Mouse (Mus musculus) adrenal gland, adult 18-20 months (tissue): Measurements from ENCODE around the gene Pcsk4. TPM values are rescaled to one million over a fixed set of nuclear protein-coding genes. Genes with fewer than 3 reads are reported as not detected.

ENCODE experiments used
- DNase-seq, 2 experiments: peaks; one replicate each; pipeline ENCODE4 v3.0.0; 2021 to 2022; ENCODE audit warnings: low spot score in 2 of 2
- long read RNA-seq, 2 experiments: library from polyadenylated mRNA; stranded (forward); transcript quantifications; one replicate each; pipeline ENCODE4 v2.0.0; 2021
- total RNA-seq, 2 experiments: library from RNA; stranded (reverse); gene quantifications; 1 replicate in 1 of 2; 2 replicates in 1 of 2; pipeline ENCODE4 v1.2.3; 2021

Gene Pcsk4
- 1 to 10 TPM; 1.6 to 3.1 TPM for total RNA-seq
- long read RNA-seq, experiment 1, partial matches to known transcripts, result 0 of 2 reads
- long read RNA-seq, experiment 1, other reads (novel, unspliced or antisense), result 2 of 2 reads
- long read RNA-seq, experiment 2, partial matches to known transcripts, result 0 of 2 reads
- long read RNA-seq, experiment 2, other reads (novel, unspliced or antisense), result 2 of 2 reads

- DNase-seq, result peak; percentile 87 to 88
Measured at GRCm38 (mm10) chr10:80329273-80330081, at the start of gene Pcsk4, which contains the start of gene Reep6. Gene Pcsk4 (minus strand): TSS chr10:80329498. Gene Reep6 (plus strand): TSS chr10:80329953.

GRCm38 (mm10) chr10:80377716-80378115 lies 48.4 kb upstream of the Pcsk4 start:
- DNase-seq, result peak in 1 of 2 experiments; percentile 52

- DNase-seq, result peak; percentile 90 to 92
Measured at GRCm38 (mm10) chr10:80376160-80376559, 46.9 kb upstream of the Pcsk4 start.

DNA sequence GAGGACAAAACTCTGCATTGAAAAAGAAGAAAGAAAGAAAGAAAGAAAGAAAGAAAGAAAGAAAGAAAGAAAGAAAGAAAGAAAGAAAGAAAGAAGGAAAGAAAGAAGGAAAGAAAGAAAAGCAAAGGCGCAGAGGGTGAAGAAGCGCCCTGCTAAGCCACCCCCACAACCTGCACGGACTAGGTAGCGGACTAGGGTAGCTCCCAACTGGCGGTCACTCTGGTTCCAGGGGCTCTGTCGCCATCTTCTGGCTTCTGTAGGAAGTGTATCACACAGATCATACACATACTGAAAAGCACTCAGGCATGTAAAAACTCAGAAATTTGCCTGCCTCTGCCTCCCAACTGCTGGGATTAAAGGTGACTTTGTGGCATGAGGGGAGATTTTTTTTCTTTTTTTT lies 44.8 kb upstream of the Pcsk4 start:
- DNase-seq, result peak; percentile 70 to 76

DNA sequence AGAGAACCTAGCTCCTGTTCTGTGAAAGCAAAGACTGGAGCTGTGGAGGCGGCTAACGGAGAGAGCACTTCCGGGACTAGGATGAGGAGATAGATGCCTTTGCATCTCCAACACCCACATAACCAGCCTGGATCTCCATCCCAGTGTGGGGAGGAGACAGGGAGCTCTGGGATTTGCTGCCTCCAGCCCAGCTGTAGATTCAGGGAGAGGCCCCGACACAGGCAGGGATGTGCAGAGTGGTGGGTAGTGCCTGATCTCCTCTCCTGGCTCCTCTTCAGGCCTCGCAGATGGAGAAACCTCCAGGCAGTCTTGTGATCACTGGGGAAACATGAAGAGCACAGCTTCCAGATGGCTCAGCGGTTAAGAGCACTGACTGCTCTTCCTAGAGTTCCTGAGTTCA lies 43.4 kb upstream of the Pcsk4 start:
- no peak for DNase-seq

DNA sequence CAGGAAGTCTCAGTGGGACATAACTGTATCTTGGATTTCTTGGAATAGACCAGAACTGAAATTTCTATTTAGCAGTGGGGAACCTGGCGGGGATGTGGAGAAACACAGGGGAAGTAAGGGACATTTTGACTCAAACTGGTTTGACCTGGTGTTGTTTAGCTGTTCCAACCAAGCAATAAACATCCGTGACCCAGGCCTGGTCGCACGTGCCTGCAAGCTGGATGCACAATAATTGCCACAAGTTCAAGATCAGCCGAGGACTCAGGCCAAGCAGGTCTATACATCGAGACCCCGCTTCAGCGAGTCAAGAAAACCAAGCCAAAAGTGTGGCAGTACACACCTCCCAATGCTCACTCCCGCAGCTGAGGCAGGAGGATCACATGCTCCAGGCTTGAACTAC lies 42.7 kb upstream of the Pcsk4 start:
- no peak for DNase-seq

GRCm38 (mm10) chr10:80371411-80371966 lies 42.2 kb upstream of the Pcsk4 start:
- DNase-seq, result no peak

- DNase-seq, result no peak
Measured at GRCm38 (mm10) chr10:80369995-80370747, 40.9 kb upstream of the Pcsk4 start.

- no peak for DNase-seq
Measured at GRCm38 (mm10) chr10:80368392-80368791, 39.1 kb upstream of the Pcsk4 start.

- no peak for DNase-seq
Measured at GRCm38 (mm10) chr10:80367954-80368353, 38.7 kb upstream of the Pcsk4 start.

GRCm38 (mm10) chr10:80365736-80366135 lies 36.4 kb upstream of the Pcsk4 start:
- DNase-seq, result no peak

DNA sequence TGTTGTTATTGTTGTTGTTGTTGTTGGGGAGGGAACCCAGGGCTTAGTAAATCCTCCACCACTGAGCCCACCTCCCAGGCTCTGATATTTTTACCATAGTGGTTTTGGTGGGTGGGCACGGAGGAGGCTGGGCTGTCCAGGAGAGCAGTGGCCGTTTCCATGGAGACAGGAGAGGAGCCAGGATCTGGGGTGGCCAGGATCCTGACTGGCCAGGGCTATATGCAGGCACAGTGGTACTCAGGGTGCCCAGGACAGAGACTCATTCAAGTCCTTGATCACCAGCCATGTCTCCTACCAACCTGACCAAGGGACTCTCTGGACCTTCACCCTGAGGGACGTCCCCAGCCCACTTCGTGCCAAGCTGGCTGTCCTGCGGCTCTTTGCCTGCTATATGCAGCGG lies 34.4 kb upstream of the Pcsk4 start:
- no peak for DNase-seq

GRCm38 (mm10) chr10:80357994-80358639 lies 28.8 kb upstream of the Pcsk4 start:
- no peak for DNase-seq

DNA sequence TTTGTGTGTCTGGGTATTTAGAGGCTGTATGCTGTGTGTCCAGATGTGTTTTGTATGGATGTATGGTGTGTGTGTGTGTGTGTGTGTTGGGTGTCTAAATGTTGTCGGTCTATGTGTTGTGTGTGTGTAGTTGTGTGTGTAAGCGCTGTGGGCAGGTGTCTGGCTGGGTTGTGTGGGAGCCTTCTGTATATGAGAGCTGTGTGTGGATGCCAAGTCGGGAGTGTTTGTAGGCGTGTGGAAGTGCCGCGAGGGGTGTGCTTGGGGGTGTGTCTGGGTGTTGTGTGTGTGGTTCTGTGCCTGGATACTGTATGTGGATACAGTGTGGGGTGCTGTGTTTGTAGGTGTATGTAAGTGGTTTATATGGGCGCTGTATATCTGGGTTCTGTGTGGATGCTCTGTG lies 28.0 kb upstream of the Pcsk4 start:
- no peak for DNase-seq

- no peak for DNase-seq
Measured at GRCm38 (mm10) chr10:80356737-80357136, 27.4 kb upstream of the Pcsk4 start.

GRCm38 (mm10) chr10:80356001-80356682 lies 26.8 kb upstream of the Pcsk4 start, which contains the start of gene Plk5:
Gene Plk5 (plus strand): TSS chr10:80356459.
- DNase-seq, result no peak

GRCm38 (mm10) chr10:80355431-80355830 lies 26.1 kb upstream of the Pcsk4 start:
- DNase-seq, result no peak

DNA sequence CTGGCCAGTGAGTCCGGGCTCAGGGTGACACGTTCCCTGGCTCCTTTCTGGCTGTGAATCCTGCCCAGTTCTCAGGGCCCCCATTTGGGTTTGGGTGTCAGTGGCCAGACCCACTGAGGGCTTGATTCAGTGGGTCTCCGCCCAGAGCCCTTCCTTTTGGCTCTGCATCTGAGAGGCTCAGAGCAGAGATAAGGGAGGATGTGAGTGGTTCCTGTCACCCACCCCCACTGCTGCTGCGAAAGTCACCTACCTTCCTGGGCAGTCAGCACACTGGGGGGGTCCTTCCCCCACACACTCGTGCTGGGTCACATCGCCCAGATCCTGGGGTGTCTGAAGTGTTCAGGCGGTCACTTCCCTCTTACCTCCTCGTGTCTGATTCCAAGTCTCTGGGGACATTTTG lies 23.4 kb upstream of the Pcsk4 start:
- no peak for DNase-seq

DNA sequence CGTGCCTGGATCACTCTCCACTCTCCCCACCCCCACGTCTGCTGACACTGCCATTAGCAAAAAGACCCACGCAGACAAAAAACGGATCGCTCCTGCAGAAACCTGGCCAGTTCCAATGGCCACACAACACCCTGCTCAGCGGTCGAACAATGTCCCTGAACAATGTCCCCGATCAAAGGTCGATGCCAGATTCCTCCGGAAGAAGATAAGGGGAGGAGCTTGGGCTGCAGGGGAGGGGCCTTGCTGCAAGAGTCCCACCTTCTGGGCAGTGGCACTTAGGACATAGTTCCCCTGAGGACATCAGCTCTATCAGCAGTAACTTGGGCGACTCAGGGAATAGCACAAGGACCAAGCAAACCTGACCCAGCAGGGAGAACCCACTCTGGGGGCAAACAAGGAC lies 22.6 kb upstream of the Pcsk4 start:
- no peak for DNase-seq

- DNase-seq, result peak; percentile 89 to 93
Measured at GRCm38 (mm10) chr10:80350292-80350691, 21.0 kb upstream of the Pcsk4 start.
